Mouse (Mus musculus): Measurements from ENCODE around the gene Sbk3.

Sbk3 gene

GRCm38 (mm10) chr7:4928323-4928722 lies 42.6 kb downstream of the Sbk3 start:
- DNase-seq = no peak

DNA sequence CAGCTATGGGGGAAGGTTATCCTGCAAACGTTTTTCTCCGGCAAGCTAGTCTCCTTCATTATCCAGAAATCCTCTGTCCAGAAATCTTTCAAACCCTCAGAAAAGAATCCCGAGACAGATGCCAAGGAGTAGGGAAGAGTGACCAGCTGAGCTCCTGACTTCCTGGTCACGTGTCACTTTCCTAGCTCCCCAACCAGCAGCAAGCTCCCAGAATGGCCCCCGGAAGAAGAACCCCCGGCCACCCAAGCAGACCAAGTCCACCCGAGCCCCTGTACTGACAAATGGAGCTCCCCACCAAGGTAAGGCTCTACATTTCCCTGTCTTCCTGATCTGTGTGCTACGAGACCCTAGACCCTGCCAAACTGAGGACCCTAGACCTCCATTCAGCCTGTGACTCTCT lies 43.3 kb downstream of the Sbk3 start:
- DNase-seq = no peak

- DNase-seq = no peak
Measured at GRCm38 (mm10) chr7:4926849-4927248, 44.1 kb downstream of the Sbk3 start.

DNA sequence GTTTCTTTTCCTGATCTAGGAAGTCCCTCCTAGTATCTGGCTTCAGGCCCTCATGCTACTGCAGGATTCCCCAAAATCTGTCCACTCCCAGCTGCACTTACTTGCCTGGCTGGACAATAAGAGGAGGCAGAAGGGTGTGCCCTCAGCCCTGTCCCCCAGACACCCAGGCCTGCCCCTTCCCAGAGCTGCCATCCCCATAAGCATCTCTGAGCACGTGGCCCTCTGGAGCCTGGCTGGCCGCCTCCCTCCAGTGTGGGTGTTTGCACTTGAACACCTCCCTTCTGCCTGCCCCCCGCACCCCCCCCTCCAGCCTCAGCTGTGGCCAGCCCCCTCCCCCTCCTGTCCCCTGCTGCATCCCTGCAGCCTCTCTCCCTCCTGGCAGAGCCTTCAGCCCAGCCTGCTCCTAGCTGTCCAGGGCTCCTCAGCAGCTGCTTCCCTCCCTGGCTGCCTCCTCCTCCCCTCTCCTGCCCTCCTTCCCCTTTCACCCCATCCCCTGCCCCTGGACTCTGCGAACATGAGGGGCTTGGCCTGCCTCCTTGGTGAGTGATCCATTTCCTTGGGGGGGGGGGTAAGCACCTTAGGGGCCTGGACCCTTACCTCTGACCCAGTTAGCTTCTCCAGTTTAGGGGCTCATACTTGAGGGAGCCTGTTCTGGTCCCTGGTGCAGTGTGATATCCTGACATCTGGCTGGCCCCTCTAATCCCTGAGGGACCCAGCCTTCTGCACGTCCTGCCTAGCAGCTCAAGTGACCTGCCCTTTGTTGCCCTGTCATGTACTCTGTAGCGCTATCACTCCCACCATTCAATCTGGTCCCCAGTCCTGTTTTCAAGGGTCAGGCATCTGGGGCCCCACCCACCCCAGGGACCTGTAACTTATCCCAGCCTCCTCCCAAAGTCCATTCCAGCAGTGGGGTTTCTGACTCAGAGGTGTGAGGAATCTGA lies 45.3 kb downstream of the Sbk3 start, which contains the start of gene Ssc5d:
TSS of gene Ssc5d (plus strand) at position 345 of the 941 bp plus-strand sequence.
- no peak for DNase-seq

DNA sequence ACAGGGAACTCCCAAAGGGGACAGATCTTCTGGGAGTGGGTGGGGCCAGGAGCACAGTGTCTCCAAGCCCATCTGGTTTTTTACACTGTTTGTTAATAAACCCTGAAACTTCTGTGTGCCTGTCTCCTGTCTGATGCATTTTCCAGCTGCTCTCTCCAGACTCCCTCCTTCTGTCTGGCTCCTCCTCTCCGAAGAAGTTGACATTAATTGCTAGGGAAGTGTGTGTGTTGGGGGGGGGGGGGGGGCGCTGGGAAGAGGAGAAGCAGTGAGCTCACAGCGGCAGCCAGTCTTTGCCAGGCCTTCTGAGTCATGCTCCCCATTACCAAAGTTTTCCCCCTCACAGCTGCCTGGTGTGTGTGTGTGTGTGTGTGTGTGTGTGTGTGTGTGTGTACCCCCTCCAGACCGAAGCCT lies 46.1 kb downstream of the Sbk3 start:
- no peak for DNase-seq

GRCm38 (mm10) chr7:4924483-4924882 lies 46.5 kb downstream of the Sbk3 start:
- no peak for DNase-seq

GRCm38 (mm10) chr7:4923586-4924364 lies 47.2 kb downstream of the Sbk3 start:
- peak; percentile 69 for DNase-seq

- DNase-seq = peak; percentile 82
Measured at GRCm38 (mm10) chr7:4922931-4923565, 47.9 kb downstream of the Sbk3 start.

GRCm38 (mm10) chr7:4922508-4922907 lies 48.5 kb downstream of the Sbk3 start:
- DNase-seq = peak; percentile 81

- no peak for DNase-seq
Measured at GRCm38 (mm10) chr7:4921824-4922482, 49.0 kb downstream of the Sbk3 start, which contains the start of gene Nat14. Gene Nat14, plus strand, starts transcription at chr7:4922028.

DNA sequence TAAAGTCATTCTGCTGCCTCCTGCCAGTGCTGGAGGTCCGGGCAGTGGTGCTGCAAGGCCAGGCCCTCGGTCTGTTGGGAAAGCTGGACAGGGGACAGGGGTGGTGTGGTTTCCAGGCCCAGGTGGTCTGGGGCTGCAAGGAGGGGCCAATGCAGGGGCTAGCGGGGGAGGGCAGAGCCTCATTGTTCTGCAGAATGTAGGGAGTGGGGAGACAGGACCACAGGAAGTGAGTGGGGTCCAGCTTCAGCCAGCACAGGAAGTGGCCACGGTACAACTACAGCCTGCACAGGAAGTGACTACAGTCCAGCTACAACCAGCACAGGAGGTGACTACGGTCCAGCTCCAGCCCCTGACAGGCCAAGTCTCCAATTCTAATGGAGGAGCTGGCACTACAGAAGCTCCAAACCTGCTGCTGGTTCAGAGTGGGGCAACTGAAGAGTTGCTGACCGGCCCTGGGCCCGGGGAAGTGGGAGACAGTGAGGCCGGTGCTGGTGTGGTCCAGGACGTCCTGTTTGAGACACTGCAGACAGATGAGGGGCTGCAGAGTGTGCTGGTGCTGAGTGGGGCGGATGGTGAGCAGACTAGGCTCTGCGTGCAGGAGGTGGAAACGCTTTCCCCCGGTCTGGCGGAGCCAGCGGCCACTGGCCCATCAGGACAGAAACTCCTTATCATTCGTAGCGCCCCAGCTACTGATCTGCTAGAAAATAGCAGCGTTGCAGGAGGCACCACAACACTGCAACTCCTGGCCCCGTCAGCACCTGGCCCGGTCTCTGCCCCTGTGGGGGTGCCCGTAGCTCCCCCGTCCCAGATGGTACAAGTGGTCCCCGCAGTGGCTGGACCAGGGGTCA lies 49.8 kb downstream of the Sbk3 start:
- DNase-seq = no peak

GRCm38 (mm10) chr7:4920496-4920895 lies 50.5 kb downstream of the Sbk3 start:
- DNase-seq = no peak

DNA sequence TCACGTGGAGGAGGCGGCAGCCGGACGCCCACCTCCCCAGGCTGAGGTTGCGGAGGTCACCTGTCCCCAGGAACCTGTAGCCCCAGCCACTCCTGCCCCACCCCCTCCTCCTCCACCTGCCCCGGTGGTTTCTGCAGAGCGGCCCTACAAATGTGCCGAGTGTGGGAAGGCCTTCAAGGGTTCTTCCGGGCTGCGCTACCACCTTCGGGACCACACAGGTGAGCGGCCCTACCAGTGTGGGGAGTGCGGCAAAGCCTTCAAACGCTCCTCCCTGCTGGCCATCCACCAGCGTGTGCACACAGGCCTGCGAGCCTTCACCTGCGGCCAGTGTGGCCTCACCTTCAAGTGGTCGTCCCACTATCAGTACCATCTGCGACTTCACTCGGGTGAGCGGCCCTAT lies 51.0 kb downstream of the Sbk3 start:
- DNase-seq = no peak

- DNase-seq = no peak
Measured at GRCm38 (mm10) chr7:4919096-4919495, 51.9 kb downstream of the Sbk3 start.

DNA sequence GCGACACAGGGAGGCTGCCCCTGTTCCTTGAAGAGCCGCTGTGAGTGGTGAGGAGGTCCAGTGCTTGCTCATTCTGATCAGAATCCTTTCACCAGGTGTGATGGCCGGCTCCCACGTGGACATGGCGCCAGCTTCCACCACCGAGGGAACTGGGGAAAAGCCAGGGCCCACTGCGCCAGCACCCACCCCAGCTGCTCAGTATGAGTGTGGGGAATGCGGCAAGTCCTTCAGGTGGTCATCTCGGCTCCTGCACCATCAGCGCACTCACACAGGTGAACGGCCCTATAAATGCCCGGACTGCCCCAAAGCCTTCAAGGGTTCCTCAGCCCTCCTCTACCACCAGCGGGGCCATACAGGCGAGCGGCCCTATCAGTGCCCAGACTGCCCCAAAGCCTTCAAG lies 52.3 kb downstream of the Sbk3 start:
- DNase-seq = no peak

DNA sequence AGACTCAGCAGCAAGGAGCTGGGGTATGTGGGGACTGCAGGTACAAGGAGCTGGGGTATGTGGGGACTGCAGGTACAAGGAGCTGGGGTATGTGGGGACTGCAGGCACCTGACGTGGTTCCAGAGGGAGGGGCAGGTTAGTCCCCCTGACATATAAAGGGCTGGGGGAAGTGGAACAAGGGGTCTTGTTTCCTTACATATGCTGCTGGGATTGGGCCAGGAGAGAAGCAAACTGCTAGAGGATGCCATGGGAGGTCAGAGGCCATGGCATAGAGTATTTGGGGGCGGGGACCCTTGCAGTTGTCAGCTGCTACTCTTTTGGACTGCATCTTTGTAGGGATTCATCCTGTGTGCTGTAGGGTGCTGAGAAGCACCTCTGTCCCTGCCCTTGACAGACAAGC lies 53.5 kb downstream of the Sbk3 start:
- no peak for DNase-seq

- DNase-seq = peak; percentile 58
Measured at GRCm38 (mm10) chr7:4915669-4916416, 55.1 kb downstream of the Sbk3 start.

All from cerebellum, adult 8-10 months (tissue).